Mouse (Mus musculus) urinary bladder, postnatal 10 days (tissue): Measurements from ENCODE around the gene Vdac2.

Experiments
- DNase-seq: peaks from one replicate; pipeline ENCODE4 v3.0.0; 2022; ENCODE audit warnings: low spot score

Gene Vdac2

DNA sequence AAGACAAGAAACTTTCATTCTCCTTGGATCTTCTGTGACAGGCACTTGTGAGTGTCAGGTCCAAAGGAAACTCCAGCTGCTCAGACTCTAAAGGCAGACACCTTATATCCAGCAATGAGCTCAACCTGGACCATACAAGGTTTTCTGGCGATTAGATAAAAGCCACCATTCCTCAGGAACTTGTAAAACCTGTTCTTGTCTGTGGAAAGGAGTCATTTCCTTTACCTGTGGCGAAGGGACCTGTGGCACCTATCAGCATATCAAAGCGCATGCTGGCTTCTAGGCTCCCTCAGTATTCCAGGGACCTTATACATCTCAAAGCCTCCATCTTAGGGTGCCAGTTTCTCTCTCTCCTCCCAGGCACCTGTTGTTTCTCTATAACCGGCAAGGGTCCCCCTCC, 7.6 kb upstream of the Vdac2 start:
- DNase-seq = no peak

DNA sequence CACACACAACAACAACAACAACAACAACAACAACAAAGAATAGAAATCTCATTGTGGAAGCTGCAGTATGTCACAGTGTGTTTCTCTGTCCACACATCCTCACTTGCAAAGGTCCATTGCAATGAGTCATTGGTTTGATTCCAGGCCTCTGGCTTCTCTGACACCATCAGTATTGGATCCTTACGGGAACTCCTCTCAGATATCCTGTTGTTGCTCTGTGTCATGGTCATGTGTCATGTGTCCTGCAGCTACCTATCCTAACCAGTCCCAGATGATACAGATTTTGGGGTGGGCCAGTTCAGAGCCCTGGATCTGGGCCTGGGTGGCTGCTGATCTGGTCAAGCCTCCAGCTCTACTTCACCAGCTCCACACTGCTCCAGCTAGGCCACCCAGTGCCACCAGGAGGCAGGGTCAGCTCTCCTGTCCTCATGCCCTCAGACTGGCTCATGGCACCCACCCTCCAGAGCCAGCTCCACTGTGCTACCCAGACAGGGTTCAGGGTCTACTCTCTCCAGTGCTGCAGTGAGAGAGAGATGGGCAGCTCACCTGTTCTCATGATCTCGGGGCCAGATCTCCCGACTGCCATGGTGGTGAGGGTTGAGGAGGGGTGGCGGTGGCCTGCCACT, 4.0 kb upstream of the Vdac2 start:
- DNase-seq = no peak

DNA sequence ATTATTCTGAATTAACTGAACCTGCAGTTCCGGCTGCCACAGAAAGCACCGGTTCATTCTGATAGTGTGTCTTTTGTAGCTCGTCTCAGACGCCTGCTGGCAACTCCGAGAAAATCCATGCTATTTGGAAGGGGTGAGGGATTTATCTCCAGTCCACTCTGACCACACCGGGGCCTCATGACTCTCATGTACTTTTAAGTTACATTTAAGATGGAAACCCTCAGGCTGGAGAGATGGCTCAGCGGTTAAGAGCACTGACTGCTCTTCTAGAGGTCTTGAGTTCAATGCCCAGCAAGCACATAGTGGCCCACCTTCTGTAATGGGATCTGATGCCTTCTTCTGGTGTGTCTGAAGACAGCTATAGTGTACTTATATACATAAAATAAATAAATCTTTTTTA, 2.7 kb upstream of the Vdac2 start:
- DNase-seq = no peak

- no peak for DNase-seq
Observed at GRCm38 (mm10) chr14:21822795-21823374, 2.2 kb upstream of the Vdac2 start.

DNA sequence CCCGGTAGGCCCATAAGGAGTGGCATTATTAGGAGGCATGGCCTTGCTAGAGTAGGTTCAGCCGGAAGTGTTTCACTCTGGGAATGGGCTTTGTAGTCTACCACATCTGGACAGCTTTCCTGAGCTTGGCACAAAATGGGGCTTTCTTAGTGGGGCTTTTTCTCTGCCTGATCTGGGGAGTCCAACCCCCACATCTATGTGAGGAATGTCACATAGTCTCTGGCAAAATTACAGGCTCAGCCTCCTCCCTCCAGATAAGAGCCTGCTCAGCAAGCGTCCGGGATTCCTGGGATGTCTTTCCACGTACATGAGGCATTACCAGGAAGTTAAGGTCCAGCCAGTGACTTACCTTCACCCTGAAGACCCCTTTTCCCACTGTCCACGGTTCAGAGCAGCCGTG, 1.1 kb upstream of the Vdac2 start:
- no peak for DNase-seq

- no peak for DNase-seq
Observed at GRCm38 (mm10) chr14:21825786-21826491, 901 bp downstream of the Vdac2 start.

DNA sequence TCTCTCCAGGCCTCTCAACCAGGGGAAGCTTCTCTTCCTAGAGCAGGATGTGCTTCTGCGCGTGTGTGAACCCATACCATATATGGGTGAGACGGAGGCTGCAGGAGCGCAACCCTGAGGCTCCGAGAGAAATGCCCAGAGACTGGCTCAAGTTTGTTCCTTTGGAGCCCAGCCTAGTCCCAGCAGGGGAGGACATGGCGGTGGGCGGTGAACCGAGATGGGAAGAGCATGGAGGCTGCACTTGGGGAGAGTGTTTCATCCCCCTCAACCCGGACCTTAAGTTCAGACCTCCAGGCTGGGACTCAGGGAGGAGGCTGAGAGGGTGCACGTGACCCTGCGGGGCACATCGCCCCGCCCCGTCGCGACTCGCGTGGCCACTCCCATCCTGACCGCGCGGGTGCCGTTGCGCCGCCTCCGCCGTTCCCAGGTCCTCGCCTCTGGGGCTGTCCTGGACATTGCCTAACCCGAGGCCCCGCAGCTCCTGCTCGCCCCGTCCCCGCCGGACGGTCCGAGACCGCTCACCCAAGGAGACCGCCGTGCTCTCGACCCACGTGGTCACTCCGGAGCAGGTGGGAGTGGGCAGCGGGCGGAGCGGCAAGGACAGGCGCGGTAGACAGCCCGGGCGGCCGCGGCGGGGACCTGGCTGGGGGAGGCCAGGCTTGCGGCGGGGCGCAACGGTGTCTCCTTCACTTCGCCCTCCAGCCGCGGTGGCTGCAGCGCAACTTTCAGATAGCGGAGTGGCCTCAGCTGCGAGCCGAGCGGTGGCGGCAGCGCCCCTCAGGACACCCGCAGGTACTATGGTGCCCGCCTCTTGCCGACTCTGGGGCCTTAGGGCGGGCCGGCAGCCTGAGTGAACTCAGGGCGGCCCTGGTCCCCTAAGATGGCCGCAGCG, 6.1 kb downstream of the Vdac2 start:
- DNase-seq = peak; percentile 82

GRCm38 (mm10) chr14:21831830-21832403, 6.9 kb downstream of the Vdac2 start:
- DNase-seq = no peak

DNA sequence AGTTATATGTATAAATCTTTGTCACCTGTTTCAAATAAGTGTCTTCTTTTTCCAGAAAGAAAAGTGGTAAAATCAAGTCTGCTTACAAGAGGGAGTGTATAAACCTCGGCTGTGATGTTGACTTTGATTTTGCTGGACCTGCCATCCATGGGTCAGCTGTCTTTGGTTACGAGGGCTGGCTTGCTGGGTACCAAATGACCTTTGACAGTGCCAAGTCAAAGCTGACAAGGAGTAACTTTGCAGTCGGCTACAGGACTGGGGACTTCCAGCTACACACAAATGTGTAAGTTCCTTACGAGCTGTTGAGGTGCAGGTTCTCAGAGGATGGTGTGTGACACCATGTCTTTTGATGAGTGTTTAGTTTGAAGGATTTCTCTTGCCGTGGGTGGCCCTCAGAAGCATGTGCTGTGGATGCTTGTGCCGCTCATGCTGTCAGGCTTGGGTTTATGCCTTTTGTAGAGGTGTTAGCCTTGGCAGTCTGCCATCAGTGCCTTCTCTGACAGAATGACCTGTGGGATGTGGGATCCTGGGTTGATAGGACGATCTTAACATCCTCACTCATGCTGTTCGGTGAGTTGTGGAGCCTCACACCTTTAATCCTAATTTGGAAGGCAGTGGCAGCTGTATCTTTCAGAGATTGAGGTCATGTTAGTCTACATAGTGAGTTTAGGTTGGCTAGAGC, 13.4 kb downstream of the Vdac2 start:
- DNase-seq = no peak

DNA sequence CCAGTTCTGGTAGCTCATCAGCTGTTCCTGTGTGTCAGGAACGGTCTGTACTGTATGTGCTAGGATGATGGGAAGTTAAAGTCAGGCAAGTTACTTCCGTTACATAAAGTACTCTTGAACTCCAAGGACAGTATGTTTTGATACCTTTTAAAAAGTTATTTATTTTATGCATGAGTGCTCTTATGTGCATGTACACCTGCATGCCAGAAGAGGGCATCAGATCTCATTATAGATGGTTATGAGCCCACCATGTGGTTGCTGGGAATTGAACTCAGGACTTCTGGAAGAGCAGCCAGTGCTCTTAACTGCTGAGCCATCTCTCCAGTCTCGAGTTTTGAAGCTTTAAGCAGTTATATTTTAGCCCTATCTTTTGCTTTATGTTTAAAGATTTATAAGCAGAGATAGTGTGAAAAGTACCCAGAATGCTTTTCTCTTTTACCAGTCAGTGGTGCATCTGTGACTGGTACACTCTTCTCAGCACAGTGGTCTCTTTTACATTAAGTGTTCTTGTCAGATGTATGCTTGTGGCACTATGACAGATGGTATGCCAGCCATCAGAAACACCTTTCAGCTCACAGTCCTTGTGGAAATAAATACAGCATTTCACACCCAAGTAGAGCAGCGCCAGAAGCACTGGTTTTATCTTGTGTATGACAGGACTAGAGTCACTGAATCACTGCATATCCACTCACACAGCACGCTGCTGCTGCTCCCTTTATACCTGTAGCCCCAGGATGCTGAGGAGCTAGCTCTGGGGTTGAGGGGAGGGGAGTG, 17.0 kb downstream of the Vdac2 start:
- DNase-seq = no peak

- DNase-seq = no peak
Observed at GRCm38 (mm10) chr14:21843263-21843662, 18.2 kb downstream of the Vdac2 start.

GRCm38 (mm10) chr14:21846827-21847380, 21.9 kb downstream of the Vdac2 start:
- DNase-seq = no peak

GRCm38 (mm10) chr14:21847381-21848165, 22.5 kb downstream of the Vdac2 start:
- DNase-seq = no peak

DNA sequence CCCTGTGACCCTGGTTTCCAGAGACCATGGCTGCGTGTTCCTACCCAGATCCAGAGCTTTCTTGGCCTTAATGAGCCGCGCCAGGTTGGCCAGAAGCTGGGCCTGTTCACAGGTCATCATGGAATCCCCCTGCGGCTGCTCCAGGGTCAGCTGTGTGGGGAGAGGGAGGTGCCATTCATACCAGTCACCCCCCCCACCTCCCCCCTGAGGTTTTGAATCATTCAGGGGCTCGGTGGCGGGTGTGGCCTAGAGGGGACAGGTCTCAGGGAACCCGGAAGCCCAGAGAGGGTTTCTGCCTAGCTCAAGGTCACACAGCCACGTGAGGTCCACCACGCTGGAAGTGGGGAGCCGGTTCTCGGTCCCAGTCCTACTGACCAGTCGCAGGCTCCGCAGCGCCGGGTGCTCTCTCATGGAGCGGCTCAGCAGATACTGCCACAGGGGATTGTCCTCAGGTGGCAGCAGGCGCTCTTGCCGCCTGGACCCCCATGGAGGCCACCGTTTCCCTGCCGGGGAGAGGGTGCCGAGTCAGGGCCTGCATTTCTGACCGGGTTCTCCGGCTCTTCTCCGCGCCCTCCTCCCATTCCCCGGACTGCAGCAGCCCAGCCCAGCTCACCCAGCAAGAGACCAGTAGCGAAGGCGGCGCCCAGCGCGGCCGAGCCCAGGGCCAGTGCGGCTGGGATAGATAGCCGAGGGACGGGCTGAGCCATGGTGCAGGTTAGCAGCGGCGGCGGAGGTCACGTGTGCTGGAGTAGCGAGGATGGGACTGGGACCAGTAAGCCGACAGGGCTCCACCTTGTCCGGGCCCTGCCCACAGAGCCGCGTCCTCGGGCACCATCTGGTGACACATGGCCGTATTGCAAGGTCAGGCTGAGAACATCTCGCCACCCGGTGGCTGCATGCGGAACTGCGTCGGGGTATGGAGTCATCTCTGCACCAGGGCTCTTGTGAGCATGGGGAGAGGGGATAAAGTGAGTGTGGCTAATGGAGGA, 23.4 kb downstream of the Vdac2 start, which contains the start of gene Comtd1:
TSS of gene Comtd1 (minus strand) at position 812 of the 989 bp plus-strand sequence.
- peak; percentile 77 for DNase-seq

GRCm38 (mm10) chr14:21849524-21850418, 24.7 kb downstream of the Vdac2 start:
- DNase-seq = no peak

DNA sequence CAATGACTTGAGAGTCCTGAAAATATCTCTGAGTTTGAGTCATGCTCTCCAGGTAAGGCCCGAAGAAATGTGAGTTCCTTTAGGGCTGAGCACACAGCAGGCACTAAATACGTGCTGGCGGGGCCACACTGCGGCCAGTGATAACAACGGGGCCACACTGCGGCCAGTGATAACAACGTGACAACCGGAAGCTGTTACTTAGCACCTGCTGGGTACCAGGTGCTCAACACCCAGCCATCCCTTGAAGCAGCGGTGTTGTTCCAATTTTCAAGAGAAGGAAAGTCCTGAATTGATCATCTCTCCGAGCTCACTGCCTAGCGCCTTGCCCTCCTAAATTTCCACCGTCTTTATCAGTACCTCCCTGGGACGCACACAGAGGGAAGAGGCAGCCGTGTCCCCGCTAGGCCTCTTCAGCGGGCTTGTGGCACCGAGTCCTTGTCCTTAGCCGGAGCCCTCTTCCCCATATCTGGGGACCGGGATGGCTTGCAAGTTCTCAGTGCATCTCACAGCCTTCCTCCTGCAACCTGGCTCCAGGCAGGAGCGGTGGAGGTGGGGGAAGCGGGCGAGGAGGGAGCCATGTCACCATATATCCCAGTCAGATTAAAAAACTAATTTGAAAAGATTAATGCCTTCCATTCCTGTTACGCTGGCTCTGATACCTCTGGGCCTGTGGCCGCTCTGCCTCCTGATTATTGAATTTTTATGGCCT, 25.5 kb downstream of the Vdac2 start:
- no peak for DNase-seq
